Mouse (Mus musculus) megakaryocyte progenitor cell, adult 5-6 weeks (primary cell): ENCODE results near the gene Ttll1. TPM values are rescaled to one million over a fixed set of nuclear protein-coding genes. Genes with fewer than 3 reads are reported as not detected.

Experiments used
- total RNA-seq, 2 experiments: library from RNA; stranded (forward) in 1 of 2; stranded (reverse) in 1 of 2; fragments of 157-497, 149-512 nt in 1 of 2; fragments of 200-1000 nt in 1 of 2; gene quantifications; 2 replicates each; pipeline versions ENCODE4 v1.2.3 to v1.2.4; 2015 to 2017

Gene Ttll1
- total RNA-seq, 2 experiments from 2014 or later = 2.0 to 6.2 TPM

Other genes with a start within 250 kb of the Ttll1 start
- gene Arfgap3, start 160.6 kb downstream of the Ttll1 start, total RNA-seq (2015) = 19.9 and 23.7 TPM in 2 replicates
- 21.4 and 25.4 TPM in 2 replicates for gene Arfgap3, start 160.6 kb downstream of the Ttll1 start, total RNA-seq (2017)
- gene Pacsin2, start 46.3 kb downstream of the Ttll1 start, total RNA-seq (2015) = 40.0 and 47.4 TPM in 2 replicates
- gene Pacsin2, start 46.3 kb downstream of the Ttll1 start, total RNA-seq (2017) = 71.7 and 101 TPM in 2 replicates
- gene Bik, start 16.0 kb upstream of the Ttll1 start, total RNA-seq (2015) = 0.15 TPM in 1 of 2 replicates, not detected in the other
- 0.25 TPM in 1 of 2 replicates, not detected in the other for gene Bik, start 16.0 kb upstream of the Ttll1 start, total RNA-seq (2017)
- 123 and 129 TPM in 2 replicates for gene Tspo, start 52.7 kb upstream of the Ttll1 start, total RNA-seq (2015)
- 70.4 and 103 TPM in 2 replicates for gene Tspo, start 52.7 kb upstream of the Ttll1 start, total RNA-seq (2017)
- gene Mcat, start 52.9 kb upstream of the Ttll1 start, total RNA-seq (2015) = 13.2 and 17.6 TPM in 2 replicates
- 15.3 and 16.3 TPM in 2 replicates for gene Mcat, start 52.9 kb upstream of the Ttll1 start, total RNA-seq (2017)
- gene Ttll12, start 84.3 kb upstream of the Ttll1 start, total RNA-seq (2015) = 17.0 and 20.8 TPM in 2 replicates
- 10.9 and 11.6 TPM in 2 replicates for gene Ttll12, start 84.3 kb upstream of the Ttll1 start, total RNA-seq (2017)
- not detected in 2 replicates for gene Scube1, start 214.1 kb upstream of the Ttll1 start, total RNA-seq (2015)
- not detected in 2 replicates for gene Scube1, start 214.1 kb upstream of the Ttll1 start, total RNA-seq (2017)